ENCODE assay signal across 19 mouse cellular contexts in genomic region chr3:37675056-37675525, GRCm38 (mm10). TPM values are rescaled to one million over a fixed set of nuclear protein-coding genes. Genes with fewer than 3 reads are reported as not detected.
DNase-seq lines count a peak whose midpoint lies in the region; ATAC-seq and TF ChIP-seq lines count a peak whose summit lies in the region.
"Had no signal": no experiment of that assay in that cellular context is flagged by ENCODE, and none has a peak within 500 bp of the region (broad histone marks: within the 10 kb centered on the region; RNA-seq: fewer than 3 reads in every experiment).

No protein-coding gene starts in this region.

- no peak for TF ChIP-seq POLR2A in thymus, adult 2 months (IDR thresholded peaks at IDR 0.05; ENCODE audit: control insufficient read depth, extremely low read depth, insufficient read depth, low read length, poor library complexity)

- 84% methylated on average over 11 of the region's 11 CpGs for WGBS in forebrain, embryonic 10.5 days
- WGBS in forebrain, embryonic 11.5 days: 86% methylated on average over 11 of the region's 11 CpGs
- WGBS in thymus, adult 2 months: 9% methylated on average over 11 of the region's 11 CpGs

- no peaks in the 10 kb centered on the region for H3K36me3 ChIP-seq in forebrain, embryonic 10.5 days (replicated peaks)
- H3K36me3 ChIP-seq in forebrain, embryonic 11.5 days (ENCODE audit: control insufficient read depth, insufficient read depth, low read length): no peaks in the 10 kb centered on the region
- no peaks in the 10 kb centered on the region for H3K36me3 ChIP-seq in thymus, adult 2 months (ENCODE audit: control insufficient read depth, insufficient read depth, low read length)
- H3K36me3 ChIP-seq: embryonic facial prominence, embryonic 12.5 days; limb, embryonic 12.5 days; neural tube, embryonic 13.5 days had no signal

- TF ChIP-seq CTCF in thymus, adult 2 months (IDR thresholded peaks at IDR 0.05; ENCODE audit: borderline replicate concordance, control insufficient read depth, extremely low read depth, insufficient read depth, low read length, poor library complexity): no peak

- no peak overlapping the region for H3K9ac ChIP-seq in forebrain, embryonic 11.5 days (ENCODE audit: low read length)
- H3K9ac ChIP-seq: embryonic facial prominence, embryonic 12.5 days; forebrain, postnatal 0 days; limb, embryonic 12.5 days; liver, embryonic 14.5 days; neural tube, embryonic 13.5 days had no signal

- no peak overlapping the region for H3K4me2 ChIP-seq in forebrain, embryonic 11.5 days (ENCODE audit: low read depth, low read length, severe bottlenecking)
- H3K4me2 ChIP-seq: embryonic facial prominence, embryonic 12.5 days; limb, embryonic 12.5 days; neural tube, embryonic 13.5 days had no signal

- no peaks in the 10 kb centered on the region for H3K9me3 ChIP-seq in forebrain, embryonic 10.5 days
- H3K9me3 ChIP-seq in forebrain, embryonic 11.5 days (ENCODE audit: control insufficient read depth, low read length): no peaks in the 10 kb centered on the region
- H3K9me3 ChIP-seq: embryonic facial prominence, embryonic 12.5 days; limb, embryonic 12.5 days; neural tube, embryonic 13.5 days had no signal

- no peak overlapping the region for H3K4me3 ChIP-seq in forebrain, embryonic 10.5 days
- H3K4me3 ChIP-seq in forebrain, embryonic 11.5 days (ENCODE audit: low read depth, low read length): no peak overlapping the region
- no peak overlapping the region for H3K4me3 ChIP-seq in thymus, adult 2 months (ENCODE audit: control insufficient read depth, insufficient read depth, low read length)
- H3K4me3 ChIP-seq: embryonic facial prominence, embryonic 12.5 days; limb, embryonic 12.5 days; neural tube, embryonic 13.5 days had no signal

- peaks cover 54% of the 10 kb centered on the region for H3K27me3 ChIP-seq in forebrain, embryonic 10.5 days (ENCODE audit: poor library complexity, severe bottlenecking)
- no peaks in the 10 kb centered on the region for H3K27me3 ChIP-seq in forebrain, embryonic 11.5 days (ENCODE audit: control insufficient read depth, insufficient read depth, low read length)
- H3K27me3 ChIP-seq in thymus, adult 2 months (ENCODE audit: control insufficient read depth, insufficient read depth, low read length): no peaks in the 10 kb centered on the region
- H3K27me3 ChIP-seq: Patski had no signal

- peak overlapping the region; percentile 5; the same call in 1 of the 2 replicates for H3K27ac ChIP-seq in forebrain, embryonic 10.5 days
- H3K27ac ChIP-seq in forebrain, embryonic 11.5 days (ENCODE audit: low read depth, low read length): no peak overlapping the region
- no peak overlapping the region for H3K27ac ChIP-seq in thymus, adult 2 months (ENCODE audit: control insufficient read depth, insufficient read depth, low read length)
- H3K27ac ChIP-seq: embryonic facial prominence, embryonic 12.5 days; limb, embryonic 12.5 days; liver, embryonic 14.5 days; neural tube, embryonic 13.5 days had no signal

- ATAC-seq in forebrain, embryonic 11.5 days (replicated peaks; ENCODE audit: low FRiP score): no peak
- ATAC-seq in megakaryocyte progenitor cell, adult 5-6 weeks (replicated peaks; ENCODE audit: poor library complexity): peak; percentile 76
- ATAC-seq: forebrain, postnatal 0 days; Patski had no signal

- DNase-seq in forebrain, embryonic 10.5 days (ENCODE audit: extremely low spot score, low spot score): no peak
- no peak for DNase-seq in forebrain, embryonic 11.5 days (ENCODE audit: low spot score)
- peak; percentile 31 for DNase-seq in thymus, postnatal 14 days
- DNase-seq in thymus, adult 2 months: no peak
- no peak for DNase-seq in spleen, postnatal 4 days (ENCODE audit: low spot score in 2 of 2)
- no peak for DNase-seq in yolk sac, embryonic 10.5 days (ENCODE audit: low spot score)
- no peak for DNase-seq in gastrocnemius, postnatal 4 days (ENCODE audit: low spot score in 2 of 2)
- DNase-seq: adrenal gland, postnatal 25 days; cerebellum, adult 18-20 months; forebrain, postnatal 0 days; heart, adult 18-20 months; heart, postnatal 10 days; kidney, postnatal 14 days had no signal

- H3K4me1 ChIP-seq in forebrain, embryonic 10.5 days: peaks cover 40% of the 10 kb centered on the region
- peaks cover 12% of the 10 kb centered on the region; the same call in 1 of the 2 replicates for H3K4me1 ChIP-seq in forebrain, embryonic 11.5 days (replicated peaks; ENCODE audit: control insufficient read depth, insufficient read depth, low read length)
- peaks cover 12% of the 10 kb centered on the region for H3K4me1 ChIP-seq in thymus, adult 2 months (replicated peaks; ENCODE audit: control insufficient read depth, insufficient read depth, low read length)

RNA-seq across cellular contexts. Expression of gene Spry1, which starts 35.3 kb away (rescaled TPM):
- 21.6 and 29.1 TPM in 2 replicates for polyA plus RNA-seq in forebrain, embryonic 10.5 days (2016; fragmentation: Nextera tagmentation; extraction: Ambion mirVana)
- polyA plus RNA-seq in forebrain, embryonic 11.5 days (2014; fragmentation: Nextera tagmentation; extraction: Ambion mirVana): 20.9 and 24.4 TPM in 2 replicates
- polyA plus RNA-seq in thymus, adult 2 months (2012; rRNA removed): 10.0 and 12.7 TPM in 2 replicates
- 4.0 TPM in 2 replicates for total RNA-seq in megakaryocyte progenitor cell, adult 5-6 weeks (2015)
- 1.3 and 2.7 TPM in 2 replicates for total RNA-seq in megakaryocyte progenitor cell, adult 5-6 weeks (2017)
- total RNA-seq in gastrocnemius, postnatal 4 days (2021): 10 to 100 TPM; 67.4 to 74.2 TPM

RNA-seq across cellular contexts. Expression of gene Gm5148, which starts 49.2 kb away (rescaled TPM):
- polyA plus RNA-seq in forebrain, embryonic 10.5 days (2016; fragmentation: Nextera tagmentation; extraction: Ambion mirVana): 2.4 and 3.5 TPM in 2 replicates
- 3.6 and 4.8 TPM in 2 replicates for polyA plus RNA-seq in forebrain, embryonic 11.5 days (2014; fragmentation: Nextera tagmentation; extraction: Ambion mirVana)
- 1.5 and 1.8 TPM in 2 replicates for polyA plus RNA-seq in thymus, adult 2 months (2012; rRNA removed)
- total RNA-seq in megakaryocyte progenitor cell, adult 5-6 weeks (2015): 0.39 and 0.52 TPM in 2 replicates
- total RNA-seq in megakaryocyte progenitor cell, adult 5-6 weeks (2017): 20.9 and 25.2 TPM in 2 replicates
- total RNA-seq in gastrocnemius, postnatal 4 days (2021): under 1 TPM in 1 of 2 experiments, not detected in 1; 0.21 TPM
- total RNA-seq: heart, adult 18-20 months had no signal
